Mouse (Mus musculus) forebrain, embryonic 10.5 days (tissue): Measurements from ENCODE around the gene Slc29a3. TPM values are rescaled to one million over a fixed set of nuclear protein-coding genes. Genes with fewer than 3 reads are reported as not detected.

ENCODE experiments used
- DNase-seq: peaks from one replicate; pipeline ENCODE4 v3.0.0-alpha.2; 2017; ENCODE audit warnings: low spot score; ENCODE audit errors: extremely low spot score
- H3K27ac ChIP-seq: fragments of 300-500 bp; sonication (generic); 2 replicates; pipeline ENCODE4 v1.5.1; 2016; ENCODE audit warnings: mild to moderate bottlenecking
- H3K27me3 ChIP-seq: fragments of 300-500 bp; sonication (generic); 2 replicates; pipeline ENCODE4 v1.6.1; 2016; ENCODE audit warnings: mild to moderate bottlenecking; ENCODE audit not compliant: poor library complexity, severe bottlenecking
- H3K36me3 ChIP-seq: fragments of 300-500 bp; sonication (generic); replicated peaks from 2 replicates; pipeline ENCODE4 v1.6.1; 2016; ENCODE audit warnings: mild to moderate bottlenecking, moderate library complexity
- H3K4me1 ChIP-seq: fragments of 300-500 bp; sonication (generic); 2 replicates; pipeline ENCODE4 v1.6.1; 2016
- H3K4me3 ChIP-seq: fragments of 300-500 bp; sonication (generic); 2 replicates; pipeline ENCODE4 v1.5.1; 2016; ENCODE audit warnings: mild to moderate bottlenecking, moderate library complexity
- H3K9me3 ChIP-seq: fragments of 300-500 bp; sonication (generic); 2 replicates; pipeline ENCODE4 v1.6.1; 2016; ENCODE audit warnings: mild to moderate bottlenecking, moderate library complexity
- WGBS: fragments of 180-500 bp; shearing (Covaris S2); methylation state at CpG from one replicate; pipeline ENCODE4 v1.1.7; 2016; 5-methylcytosine and 5-hydroxymethylcytosine counted together
- polyA plus RNA-seq: library from polyadenylated mRNA; unstranded; fragments of >200 nt; fragmentation: Nextera tagmentation; extraction: Ambion mirVana; gene quantifications from 2 replicates; pipeline ENCODE4 v1.2.1, GENCODE M21; 2016

Slc29a3 gene
- 6.3 and 7.1 TPM in 2 replicates for polyA plus RNA-seq

DNA sequence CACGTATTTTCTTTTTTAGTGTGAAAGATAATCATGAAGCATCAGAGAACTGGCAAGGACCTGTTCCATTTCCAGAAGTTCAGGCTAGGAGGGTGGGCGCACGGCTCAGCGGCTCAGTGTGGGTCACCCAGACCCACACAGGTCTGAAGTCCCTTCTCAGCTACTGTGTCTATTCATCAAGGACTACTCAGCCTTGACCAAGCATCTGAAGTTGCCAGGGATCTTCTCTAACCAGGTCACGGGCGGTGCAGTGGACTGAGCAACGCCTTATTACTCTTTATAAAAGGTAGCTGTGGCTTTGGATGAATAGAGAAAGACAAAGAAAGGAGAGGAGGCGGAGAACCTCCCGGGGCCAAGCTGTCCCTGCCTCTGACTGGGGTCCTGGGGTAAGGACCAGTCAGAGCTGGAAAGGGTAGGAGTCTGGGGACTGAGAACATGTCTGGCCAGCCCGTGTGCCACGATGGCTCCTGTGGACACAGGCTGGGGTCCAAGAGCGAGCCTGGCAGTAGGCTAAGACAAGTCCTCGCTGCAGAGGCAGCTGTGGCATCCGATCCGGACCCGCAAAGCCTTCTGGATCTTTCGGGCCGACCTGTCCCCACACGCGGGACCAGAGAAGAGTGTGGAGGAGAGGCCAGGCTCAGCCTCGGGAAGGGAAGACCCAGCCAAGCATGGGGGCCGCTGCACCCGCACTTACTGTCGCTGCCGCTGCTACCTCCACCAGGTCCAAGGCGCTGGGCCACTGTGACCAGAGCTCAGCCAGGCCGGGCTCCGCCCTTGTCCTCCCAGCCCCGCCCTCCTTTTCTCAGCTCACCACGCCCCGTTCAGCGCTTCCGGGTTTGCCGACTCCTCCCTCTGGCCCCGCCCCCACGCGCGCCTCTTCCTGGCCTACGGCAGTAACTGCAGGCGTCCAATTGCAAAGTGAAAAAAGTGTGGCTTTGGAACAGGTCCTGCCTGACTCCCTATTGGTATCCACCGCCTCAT lies at the start of gene Slc29a3:
Slc29a3 (minus strand) TSS at position 755 of the 981 bp plus-strand sequence.
- Histone ChIP-seq H3K9me3 (no peaks in the 10 kb centered on the region), H3K4me1 (peaks cover 20% of the 10 kb centered on the region), H3K4me3 (peak within 1 kb of the TSS; percentile 68), H3K36me3 (no peaks in the 10 kb centered on the region), H3K27me3 (peaks cover 11% of the 10 kb centered on the region; the same call in 1 of the 2 replicates), H3K27ac (peak within 1 kb of the TSS; percentile 90)
- WGBS, result 9% methylated on average over 41 of the region's 41 CpGs
- peak; percentile 99 for DNase-seq

DNA sequence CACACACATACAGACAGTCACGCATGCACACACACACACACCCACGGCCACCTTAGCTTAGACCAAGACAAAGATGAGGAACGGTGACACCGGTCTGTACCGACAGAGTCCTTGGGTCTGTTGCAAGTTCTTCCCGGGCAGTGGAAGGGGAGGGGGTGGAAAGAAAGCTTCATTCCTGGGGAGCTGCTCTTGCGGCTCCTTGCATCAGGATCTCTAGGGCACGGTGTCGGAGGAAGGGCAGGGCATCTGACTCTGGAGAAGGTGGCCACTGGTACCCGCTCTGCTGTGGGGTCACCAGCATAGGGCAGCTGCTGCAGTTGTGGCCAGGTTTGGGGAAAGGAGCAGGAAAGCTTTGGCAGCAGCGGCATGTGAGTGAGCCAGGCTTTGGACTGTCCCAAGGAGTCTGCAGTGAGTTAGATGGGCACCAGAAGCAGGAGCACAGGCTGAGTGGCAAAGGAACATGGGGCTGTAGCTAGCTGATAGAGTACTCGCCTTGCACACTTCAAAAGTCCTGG lies 49.4 kb upstream of the Slc29a3 start:
- no peaks in the 10 kb centered on the region for H3K9me3 ChIP-seq
- 73% methylated on average over 12 of the region's 12 CpGs for whole genome bisulfite sequencing
- H3K4me1 ChIP-seq, result peaks cover 88% of the 10 kb centered on the region
- DNase-seq, result no peak
- no peaks in the 10 kb centered on the region for H3K36me3 ChIP-seq
- H3K4me3 ChIP-seq, result no peak overlapping the region
- H3K27me3 ChIP-seq, result peaks cover 52% of the 10 kb centered on the region
- peak overlapping the region; percentile 54; the same call in 1 of the 2 replicates for H3K27ac ChIP-seq

DNA sequence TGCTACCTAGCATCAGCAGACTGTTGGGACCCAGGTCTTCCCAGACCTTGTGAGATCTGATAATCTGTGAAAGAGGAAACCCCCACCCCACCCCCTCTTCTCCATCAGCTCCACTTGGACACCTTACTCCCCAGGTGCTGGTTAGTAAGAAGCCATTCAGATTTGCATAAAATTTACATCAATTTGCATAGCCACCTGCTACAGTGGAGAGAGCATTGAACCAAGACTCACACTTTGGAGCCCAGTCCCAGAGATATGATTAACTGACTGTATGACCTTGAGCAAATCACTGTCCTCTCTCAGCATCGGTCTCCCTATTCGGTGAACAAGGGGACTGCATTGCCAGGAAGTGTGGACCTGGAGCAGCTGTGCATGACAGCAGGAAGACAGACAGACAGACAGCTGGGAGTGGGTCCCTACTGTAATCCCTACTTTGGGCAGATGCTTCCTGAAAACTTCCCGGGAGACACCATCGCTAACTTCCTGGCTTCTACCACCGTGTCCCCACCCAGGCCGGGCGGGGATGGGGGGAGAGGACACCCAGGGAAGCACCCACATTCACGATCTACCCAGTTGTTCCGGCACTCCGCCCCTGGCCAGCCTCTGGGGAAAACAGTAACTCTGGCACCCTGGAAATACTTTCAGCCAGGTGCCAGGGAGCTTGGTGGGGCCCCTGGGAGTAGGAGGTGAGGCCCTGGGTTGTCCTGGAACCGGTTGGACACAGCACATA lies 48.7 kb upstream of the Slc29a3 start:
- Histone ChIP-seq H3K27ac (peak overlapping the region; percentile 54), H3K4me3 (no peak overlapping the region), H3K27me3 (peaks cover 54% of the 10 kb centered on the region), H3K36me3 (no peaks in the 10 kb centered on the region), H3K4me1 (peaks cover 88% of the 10 kb centered on the region), H3K9me3 (no peaks in the 10 kb centered on the region)
- DNase-seq, result no peak
- WGBS, result 45% methylated on average over 11 of the region's 11 CpGs

- Histone ChIP-seq H3K27ac (peak overlapping the region; percentile 9; the same call in 1 of the 2 replicates), H3K4me3 (no peak overlapping the region), H3K4me1 (peaks cover 88% of the 10 kb centered on the region), H3K36me3 (no peaks in the 10 kb centered on the region), H3K27me3 (peaks cover 61% of the 10 kb centered on the region), H3K9me3 (no peaks in the 10 kb centered on the region)
- DNase-seq, result no peak
- WGBS, result 20% methylated on average over 19 of the region's 19 CpGs
These were observed 47.9 kb upstream of the Slc29a3 start for GRCm38 (mm10) chr10:60800295-60801167.

- H3K4me1 ChIP-seq, result peaks cover 91% of the 10 kb centered on the region
- WGBS, result 86% methylated on average over 14 of the region's 14 CpGs
- H3K27ac ChIP-seq, result no peak overlapping the region
These were observed 45.3 kb upstream of the Slc29a3 start for GRCm38 (mm10) chr10:60797682-60798422.

GRCm38 (mm10) chr10:60796474-60796873 lies 43.9 kb upstream of the Slc29a3 start:
- peaks cover 55% of the 10 kb centered on the region for H3K27me3 ChIP-seq
- H3K9me3 ChIP-seq, result no peaks in the 10 kb centered on the region
- no peak for DNase-seq
- H3K4me1 ChIP-seq, result peaks cover 94% of the 10 kb centered on the region
- H3K4me3 ChIP-seq, result no peak overlapping the region
- H3K27ac ChIP-seq, result peak overlapping the region; percentile 81; the same call in 1 of the 2 replicates
- WGBS, result 87% methylated on average over 7 of the region's 7 CpGs
- no peaks in the 10 kb centered on the region for H3K36me3 ChIP-seq

More at GRCm38 (mm10) chr10:60797682-60798422, 45.3 kb upstream of the Slc29a3 start:
- Histone ChIP-seq H3K4me3 (no peak overlapping the region), H3K27me3 (peaks cover 58% of the 10 kb centered on the region), H3K36me3 (no peaks in the 10 kb centered on the region), H3K9me3 (no peaks in the 10 kb centered on the region)
- DNase-seq, result no peak

- H3K4me1 ChIP-seq, result peaks cover 91% of the 10 kb centered on the region
- no peak for DNase-seq
- peaks cover 54% of the 10 kb centered on the region for H3K27me3 ChIP-seq
- no peaks in the 10 kb centered on the region for H3K36me3 ChIP-seq
- H3K4me3 ChIP-seq, result no peak overlapping the region
- WGBS, result 72% methylated on average over 5 of the region's 5 CpGs
- H3K27ac ChIP-seq, result peak overlapping the region; percentile 81; the same call in 1 of the 2 replicates
- H3K9me3 ChIP-seq, result no peaks in the 10 kb centered on the region
These were observed 43.4 kb upstream of the Slc29a3 start for GRCm38 (mm10) chr10:60796028-60796427.

DNA sequence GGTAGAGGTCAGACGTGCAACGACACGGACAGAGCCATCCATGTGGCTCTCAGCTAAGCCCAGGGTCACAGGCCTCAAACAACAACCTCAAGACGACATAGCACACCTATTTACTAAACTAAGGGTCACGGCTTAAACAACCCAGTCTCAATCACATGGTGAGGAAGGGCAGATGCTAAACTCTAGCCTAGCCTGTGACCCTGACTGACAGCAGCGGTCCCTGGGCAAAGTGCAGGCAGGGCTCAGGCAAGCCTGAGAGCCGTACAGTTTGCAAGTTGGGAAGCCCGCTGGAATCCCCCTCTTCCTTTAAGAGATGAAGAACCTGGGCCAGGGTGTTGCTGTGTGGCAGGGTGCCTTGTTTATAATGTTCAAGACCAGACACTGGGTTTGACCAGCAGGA lies 42.2 kb upstream of the Slc29a3 start:
- Histone ChIP-seq H3K4me1 (peaks cover 78% of the 10 kb centered on the region), H3K27me3 (peaks cover 42% of the 10 kb centered on the region), H3K4me3 (no peak overlapping the region), H3K9me3 (no peaks in the 10 kb centered on the region), H3K36me3 (no peaks in the 10 kb centered on the region), H3K27ac (peak overlapping the region; percentile 81)
- DNase-seq, result no peak
- WGBS, result 31% methylated on average over 8 of the region's 8 CpGs

DNA sequence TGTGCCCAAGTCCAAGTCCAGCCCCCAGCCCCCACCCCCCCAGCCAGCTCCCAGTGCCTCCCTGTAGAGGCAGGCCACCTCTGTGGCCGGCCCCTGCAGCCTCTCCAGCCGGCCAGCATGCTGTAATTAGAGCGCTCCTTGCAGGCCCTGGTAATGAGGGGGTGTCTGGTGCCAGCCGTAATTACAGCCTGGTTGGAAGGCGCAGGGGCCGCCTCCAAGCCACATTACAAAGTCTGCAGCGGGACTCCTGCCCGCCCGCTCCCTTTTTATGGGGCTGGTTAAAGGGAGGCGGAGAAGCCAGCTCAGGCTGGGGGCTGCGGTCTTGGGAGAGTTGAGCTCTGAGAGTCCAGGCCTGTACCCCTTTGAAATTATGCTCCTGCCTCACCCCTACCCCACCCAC lies 41.8 kb upstream of the Slc29a3 start:
- Histone ChIP-seq H3K27ac (peak overlapping the region; percentile 81), H3K4me3 (no peak overlapping the region), H3K36me3 (no peaks in the 10 kb centered on the region), H3K27me3 (peaks cover 38% of the 10 kb centered on the region), H3K9me3 (no peaks in the 10 kb centered on the region), H3K4me1 (peaks cover 76% of the 10 kb centered on the region)
- peak; percentile 45 for DNase-seq
- 20% methylated on average over 11 of the region's 11 CpGs for WGBS

- peak overlapping the region; percentile 81 for H3K27ac ChIP-seq
- H3K27me3 ChIP-seq, result peaks cover 32% of the 10 kb centered on the region; the same call in 1 of the 2 replicates
- peaks cover 70% of the 10 kb centered on the region for H3K4me1 ChIP-seq
- H3K36me3 ChIP-seq, result no peaks in the 10 kb centered on the region
- WGBS, result 7% methylated on average over 11 of the region's 11 CpGs
- H3K9me3 ChIP-seq, result no peaks in the 10 kb centered on the region
- no peak for DNase-seq
- H3K4me3 ChIP-seq, result peak overlapping the region; percentile 18; the same call in 1 of the 2 replicates
These were observed 40.2 kb upstream of the Slc29a3 start for GRCm38 (mm10) chr10:60792841-60793240.

DNA sequence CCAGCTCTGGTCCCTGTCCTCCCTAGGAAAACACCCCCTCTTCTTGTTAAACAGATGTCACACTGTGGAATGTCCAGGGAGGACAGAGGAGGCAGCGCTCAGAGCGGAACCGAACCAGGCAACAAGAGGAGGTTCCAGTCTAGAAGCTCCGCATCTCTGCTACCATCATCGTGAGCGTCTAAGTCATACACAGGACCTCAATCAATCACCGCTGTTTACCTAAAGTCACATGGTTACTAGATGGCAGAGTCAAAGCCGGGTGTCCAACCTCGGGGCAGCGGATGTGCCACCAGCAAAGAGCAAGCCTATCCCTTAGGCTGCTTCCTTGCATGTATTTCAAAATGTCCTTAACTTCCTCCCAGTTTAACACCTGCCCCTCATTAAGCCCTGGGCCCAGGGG lies 39.8 kb upstream of the Slc29a3 start:
- WGBS, result 61% methylated on average over 10 of the region's 10 CpGs
- H3K9me3 ChIP-seq, result no peaks in the 10 kb centered on the region
- H3K27me3 ChIP-seq, result peaks cover 32% of the 10 kb centered on the region; the same call in 1 of the 2 replicates
- H3K27ac ChIP-seq, result peak overlapping the region; percentile 81
- no peak overlapping the region for H3K4me3 ChIP-seq
- peaks cover 73% of the 10 kb centered on the region for H3K4me1 ChIP-seq
- DNase-seq, result no peak
- no peaks in the 10 kb centered on the region for H3K36me3 ChIP-seq
